Comparison of ENCODE assay signal across 8 mouse cellular contexts in the genomic region with DNA sequence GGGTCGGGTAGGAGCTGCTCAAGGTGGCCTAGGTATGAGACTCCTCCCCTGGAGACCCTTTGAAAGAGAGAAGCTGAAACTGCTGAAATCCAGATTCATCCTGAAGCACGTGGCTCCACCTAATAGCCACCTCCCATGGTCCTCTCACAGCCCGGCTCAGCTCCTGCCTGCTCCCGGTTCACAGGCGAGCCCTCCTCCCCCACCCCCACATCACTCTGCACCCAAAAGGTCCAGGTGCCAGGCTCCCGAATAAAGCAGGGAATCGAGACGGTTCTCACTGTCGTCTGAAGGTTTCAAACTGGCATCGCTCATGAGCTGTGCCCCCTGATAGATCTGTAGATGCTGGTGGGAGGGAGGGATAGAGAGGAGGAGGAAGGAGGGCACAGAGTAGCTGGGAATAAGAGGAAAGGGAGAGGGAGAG. TPM values are rescaled to one million over a fixed set of nuclear protein-coding genes. Genes with fewer than 3 reads are reported as not detected.
A peak's percentile ranks its signal among the peaks of the same experiment; 100 is the strongest.
DNase-seq lines count a peak whose midpoint lies in the region; ATAC-seq and TF ChIP-seq lines count a peak whose summit lies in the region.

No protein-coding gene starts in this region.

- peak overlapping the region; percentile 69 for H3K4me2 ChIP-seq in heart, embryonic 12.5 days
- peak overlapping the region; percentile 65 for H3K4me2 ChIP-seq in forebrain, postnatal 0 days (ENCODE audit: low read depth)

- H3K27ac ChIP-seq in heart, embryonic 12.5 days (ENCODE audit: poor library complexity, severe bottlenecking): no peak overlapping the region
- peak overlapping the region; percentile 13 for H3K27ac ChIP-seq in MEL (ENCODE audit: control insufficient read depth, low read depth, low read length)
- peak overlapping the region; percentile 79 for H3K27ac ChIP-seq in forebrain, postnatal 0 days (ENCODE audit: low read depth, low read length)
- H3K27ac ChIP-seq in midbrain, embryonic 10.5 days (replicated peaks): peak overlapping the region; percentile 77

- TF ChIP-seq EP300 in MEL (IDR thresholded peaks at IDR 0.05; ENCODE audit: low read depth in 1 of 2, low read length in 2 of 2): no peak

- no peak; the same call in 1 of the 2 replicates for ATAC-seq in heart, embryonic 12.5 days (ENCODE audit: insufficient number of reproducible peaks, low FRiP score)
- ATAC-seq in forebrain, postnatal 0 days: peak; percentile 75

- TF ChIP-seq CTCF in MEL (IDR thresholded peaks at IDR 0.05 in 2 of 3, conservative IDR thresholded peaks at IDR 0.05 in 1 of 3; ENCODE audit: control insufficient read depth in 1 of 3, insufficient read depth in 1 of 3, low read depth in 2 of 3, low read length in 3 of 3, poor library complexity in 1 of 3, severe bottlenecking in 1 of 3): no peak
- TF ChIP-seq CTCF in forebrain, postnatal 0 days (IDR thresholded peaks at IDR 0.05; ENCODE audit: low read depth): no peak

- H3K36me3 ChIP-seq in heart, embryonic 12.5 days: peaks cover 11% of the 10 kb centered on the region
- peaks cover 0 to under 1% of the 10 kb centered on the region in 2 experiments; a peak in 2 of 4 replicates for H3K36me3 ChIP-seq in MEL (ENCODE audit: control insufficient read depth in 1 of 2, insufficient read depth in 2 of 2, low read length in 2 of 2)
- H3K36me3 ChIP-seq in forebrain, postnatal 0 days (ENCODE audit: insufficient read depth): no peaks in the 10 kb centered on the region
- peaks cover 25% of the 10 kb centered on the region for H3K36me3 ChIP-seq in midbrain, embryonic 10.5 days

- H3K27me3 ChIP-seq in heart, embryonic 12.5 days (replicated peaks): peaks cover 13% of the 10 kb centered on the region; the same call in 1 of the 2 replicates
- no peaks in the 10 kb centered on the region for H3K27me3 ChIP-seq in MEL (ENCODE audit: control insufficient read depth in 1 of 2, insufficient read depth in 2 of 2, low read length in 2 of 2)
- H3K27me3 ChIP-seq in forebrain, postnatal 0 days (ENCODE audit: insufficient read depth, low read length): no peaks in the 10 kb centered on the region
- H3K27me3 ChIP-seq in midbrain, embryonic 10.5 days (ENCODE audit: low read depth, poor library complexity, severe bottlenecking): peaks cover 9% of the 10 kb centered on the region

- TF ChIP-seq RAD21 in MEL (IDR thresholded peaks at IDR 0.05; ENCODE audit: low read depth, low read length): no peak

- peaks cover 20% of the 10 kb centered on the region for H3K4me1 ChIP-seq in heart, embryonic 12.5 days (replicated peaks)
- peaks cover 5 to 8% of the 10 kb centered on the region in 2 experiments for H3K4me1 ChIP-seq in MEL (ENCODE audit: control insufficient read depth in 1 of 2, insufficient read depth in 2 of 2, low read length in 2 of 2)
- H3K4me1 ChIP-seq in forebrain, postnatal 0 days (ENCODE audit: insufficient read depth): no peaks in the 10 kb centered on the region
- H3K4me1 ChIP-seq in midbrain, embryonic 10.5 days: peaks cover 25% of the 10 kb centered on the region

- H3K79me2 ChIP-seq in MEL (ENCODE audit: control insufficient read depth, insufficient read depth, low read length, poor library complexity): no peaks in the 10 kb centered on the region

- H3K9ac ChIP-seq in heart, embryonic 12.5 days: peak overlapping the region; percentile 57; the same call in 1 of the 2 replicates
- peak overlapping the region; percentile 64 for H3K9ac ChIP-seq in MEL (ENCODE audit: control insufficient read depth, low read depth, low read length, poor library complexity, severe bottlenecking)
- peak overlapping the region; percentile 58 for H3K9ac ChIP-seq in forebrain, postnatal 0 days

- peak overlapping the region; percentile 41 for H3K4me3 ChIP-seq in heart, embryonic 12.5 days
- peak overlapping the region; percentile 63 to 66 for H3K4me3 ChIP-seq in MEL (ENCODE audit: control insufficient read depth in 1 of 2, insufficient read depth in 1 of 2, low read depth in 2 of 2, low read length in 2 of 2)
- peak overlapping the region; percentile 41 for H3K4me3 ChIP-seq in forebrain, postnatal 0 days (ENCODE audit: low read depth, low read length)
- peak overlapping the region; percentile 51 for H3K4me3 ChIP-seq in midbrain, embryonic 10.5 days

- WGBS in heart, embryonic 12.5 days: 4% methylated on average over 10 of the region's 10 CpGs
- WGBS in forebrain, postnatal 0 days: 3% methylated on average over 10 of the region's 10 CpGs
- 4% methylated on average over 10 of the region's 10 CpGs for WGBS in midbrain, embryonic 10.5 days

- no peak for TF ChIP-seq POLR2A in MEL (IDR thresholded peaks at IDR 0.05; ENCODE audit: control insufficient read depth in 1 of 2, insufficient read depth in 1 of 2, low read depth in 1 of 2, low read length in 2 of 2, poor library complexity in 1 of 2)

- DNase-seq in heart, adult 8-10 months (ENCODE audit: low spot score): no peak
- no peak for DNase-seq in MEL (ENCODE audit: low read depth, low spot score)
- peak; percentile 62 for DNase-seq in forebrain, postnatal 0 days
- no peak for DNase-seq in midbrain, embryonic 10.5 days (ENCODE audit: low spot score)
- DNase-seq in layer of hippocampus, postnatal 36 days: no peak
- no peak for DNase-seq in T-cell, adult 2 months (ENCODE audit: low spot score)
- no peak for DNase-seq in right cerebral cortex, adult 2 months (ENCODE audit: low spot score in 2 of 2)

- no peaks in the 10 kb centered on the region for H3K9me3 ChIP-seq in heart, embryonic 12.5 days (replicated peaks)
- no peaks in the 10 kb centered on the region for H3K9me3 ChIP-seq in MEL (replicated peaks; ENCODE audit: insufficient read depth, low read length)
- no peaks in the 10 kb centered on the region for H3K9me3 ChIP-seq in forebrain, postnatal 0 days (ENCODE audit: low read length)
- H3K9me3 ChIP-seq in midbrain, embryonic 10.5 days (replicated peaks): no peaks in the 10 kb centered on the region

TF ChIP-seq in MEL, 35 proteins besides CTCF, POLR2A, EP300 and RAD21 (continues in another document):
- 0 out of 2 replicates have a peak, but pooled peaks have one; percentile 40 for TF ChIP-seq MAX (IDR thresholded peaks at IDR 0.05; ENCODE audit: low read length)

RNA-seq across cellular contexts. Expression of gene Rita1, which starts 7.1 kb away (rescaled TPM):
- polyA plus RNA-seq in heart, embryonic 12.5 days (2016; fragmentation: Nextera tagmentation; extraction: Ambion mirVana): 9.1 and 10.8 TPM in 2 replicates
- total RNA-seq in heart, adult 8-10 months (2022): 10 to 100 TPM; 14.3 to 17.9 (median 15.3) TPM
- 14.0 and 18.1 TPM in 2 replicates for total RNA-seq in MEL (2012; rRNA removed)
- 10 to 100 TPM in 1 of 2 experiments, not detected in 1; 22.1 TPM for polyA plus RNA-seq in MEL (2012; ENCODE audit: insufficient read depth in 1 of 2, insufficient read length in 2 of 2, low read depth in 1 of 2, low replicate concordance in 2 of 2, missing spikeins in 1 of 2)
- 24.1 and 36.5 TPM in 2 replicates for total RNA-seq in forebrain, postnatal 0 days (2014; rRNA removed)
- polyA plus RNA-seq in forebrain, postnatal 0 days (2015; fragmentation: Nextera tagmentation; extraction: Ambion mirVana): 28.6 and 31.8 TPM in 2 replicates
- polyA plus RNA-seq in midbrain, embryonic 10.5 days (2016; fragmentation: Nextera tagmentation; extraction: Ambion mirVana): 16.0 and 16.2 TPM in 2 replicates
- 10 to 100 TPM; 29.1 to 29.6 TPM for total RNA-seq in layer of hippocampus, postnatal 36 days (2021)

RNA-seq across cellular contexts. Expression of gene Ddx54, which starts 7.3 kb away (rescaled TPM):
- 38.7 and 38.8 TPM in 2 replicates for polyA plus RNA-seq in heart, embryonic 12.5 days (2016; fragmentation: Nextera tagmentation; extraction: Ambion mirVana)
- 10 to 100 TPM; 21.0 to 24.7 (median 23.0) TPM for total RNA-seq in heart, adult 8-10 months (2022)
- 73.8 and 74.8 TPM in 2 replicates for total RNA-seq in MEL (2012; rRNA removed)
- 10 to 100 TPM in 1 of 2 experiments, not detected in 1; 99.9 TPM for polyA plus RNA-seq in MEL (2012; ENCODE audit: insufficient read depth in 1 of 2, insufficient read length in 2 of 2, low read depth in 1 of 2, low replicate concordance in 2 of 2, missing spikeins in 1 of 2)
- total RNA-seq in forebrain, postnatal 0 days (2014; rRNA removed): 43.9 and 46.0 TPM in 2 replicates
- polyA plus RNA-seq in forebrain, postnatal 0 days (2015; fragmentation: Nextera tagmentation; extraction: Ambion mirVana): 35.5 and 40.0 TPM in 2 replicates
- polyA plus RNA-seq in midbrain, embryonic 10.5 days (2016; fragmentation: Nextera tagmentation; extraction: Ambion mirVana): 59.4 and 59.7 TPM in 2 replicates
- total RNA-seq in layer of hippocampus, postnatal 36 days (2021): 10 to 100 TPM; 34.4 to 39.5 TPM

RNA-seq across cellular contexts. Expression of gene Iqcd, which starts 16.4 kb away (rescaled TPM):
- polyA plus RNA-seq in heart, embryonic 12.5 days (2016; fragmentation: Nextera tagmentation; extraction: Ambion mirVana): 0.19 and 0.33 TPM in 2 replicates
- total RNA-seq in heart, adult 8-10 months (2022): under 1 TPM in 2 of 4 experiments, not detected in 2; 0.14 to 0.22 TPM
- total RNA-seq in MEL (2012; rRNA removed): 0.62 and 1.1 TPM in 2 replicates
- 1 to 10 TPM in 1 of 2 experiments, not detected in 1; 2.2 TPM for polyA plus RNA-seq in MEL (2012; ENCODE audit: insufficient read depth in 1 of 2, insufficient read length in 2 of 2, low read depth in 1 of 2, low replicate concordance in 2 of 2, missing spikeins in 1 of 2)
- 1.4 and 2.0 TPM in 2 replicates for total RNA-seq in forebrain, postnatal 0 days (2014; rRNA removed)
- polyA plus RNA-seq in forebrain, postnatal 0 days (2015; fragmentation: Nextera tagmentation; extraction: Ambion mirVana): 1.4 and 1.8 TPM in 2 replicates
- polyA plus RNA-seq in midbrain, embryonic 10.5 days (2016; fragmentation: Nextera tagmentation; extraction: Ambion mirVana): 0.95 and 0.98 TPM in 2 replicates
- 1 to 10 TPM in 1 of 2 experiments, under 1 TPM in 1; 0.35 to 1.2 TPM for total RNA-seq in layer of hippocampus, postnatal 36 days (2021)

RNA-seq across cellular contexts. Expression of gene Tpcn1, which starts 16.8 kb away (rescaled TPM):
- 17.1 and 17.3 TPM in 2 replicates for polyA plus RNA-seq in heart, embryonic 12.5 days (2016; fragmentation: Nextera tagmentation; extraction: Ambion mirVana)
- 10 to 100 TPM; 34.8 to 36.7 (median 36.3) TPM for total RNA-seq in heart, adult 8-10 months (2022)
- total RNA-seq in MEL (2012; rRNA removed): 11.0 and 11.3 TPM in 2 replicates
- 10 to 100 TPM in 1 of 2 experiments, not detected in 1; 43.2 TPM for polyA plus RNA-seq in MEL (2012; ENCODE audit: insufficient read depth in 1 of 2, insufficient read length in 2 of 2, low read depth in 1 of 2, low replicate concordance in 2 of 2, missing spikeins in 1 of 2)
- 10.0 and 14.3 TPM in 2 replicates for total RNA-seq in forebrain, postnatal 0 days (2014; rRNA removed)
- 7.9 and 11.1 TPM in 2 replicates for polyA plus RNA-seq in forebrain, postnatal 0 days (2015; fragmentation: Nextera tagmentation; extraction: Ambion mirVana)
- polyA plus RNA-seq in midbrain, embryonic 10.5 days (2016; fragmentation: Nextera tagmentation; extraction: Ambion mirVana): 10.3 and 11.1 TPM in 2 replicates
- 10 to 100 TPM; 35.0 to 36.4 TPM for total RNA-seq in layer of hippocampus, postnatal 36 days (2021)

RNA-seq across cellular contexts. Expression of gene Cfap73, which starts 28.8 kb away (rescaled TPM):
- not detected in 2 replicates for polyA plus RNA-seq in heart, embryonic 12.5 days (2016; fragmentation: Nextera tagmentation; extraction: Ambion mirVana)
- not detected for total RNA-seq in heart, adult 8-10 months (2022)
- not detected in 2 replicates for total RNA-seq in MEL (2012; rRNA removed)
- polyA plus RNA-seq in MEL (2012; ENCODE audit: insufficient read depth in 1 of 2, insufficient read length in 2 of 2, low read depth in 1 of 2, low replicate concordance in 2 of 2, missing spikeins in 1 of 2): under 1 TPM in 1 of 2 experiments, not detected in 1; 0.25 TPM
- total RNA-seq in forebrain, postnatal 0 days (2014; rRNA removed): 1.9 and 2.1 TPM in 2 replicates
- 0.68 and 1.2 TPM in 2 replicates for polyA plus RNA-seq in forebrain, postnatal 0 days (2015; fragmentation: Nextera tagmentation; extraction: Ambion mirVana)
- not detected in 2 replicates for polyA plus RNA-seq in midbrain, embryonic 10.5 days (2016; fragmentation: Nextera tagmentation; extraction: Ambion mirVana)
- total RNA-seq in layer of hippocampus, postnatal 36 days (2021): under 1 TPM in 1 of 2 experiments, not detected in 1; 0.77 TPM
